Mouse (Mus musculus) limb, embryonic 11.5 days (tissue): ENCODE measurements around the gene Dus2. TPM values are rescaled to one million over a fixed set of nuclear protein-coding genes. Genes with fewer than 3 reads are reported as not detected.

Experiments
- ATAC-seq: fragments of 200-750 bp; cut with Nextera tagmentation; 2 replicates; pipeline ENCODE4 v1.8.0; 2017; ENCODE audit warnings: low read depth; ENCODE audit not compliant: insufficient number of reproducible peaks, low FRiP score, low TSS enrichment
- DNase-seq: peaks from one replicate; pipeline ENCODE4 v3.0.0-alpha.2; 2015; ENCODE audit warnings: low spot score
- H3K27ac ChIP-seq: fragments of 300-500 bp; sonication (generic); replicated peaks from 2 replicates; pipeline ENCODE4 v1.5.1; 2014; ENCODE audit warnings: low read depth, mild to moderate bottlenecking, low read length
- H3K27me3 ChIP-seq: fragments of 300-500 bp; sonication (generic); 2 replicates; pipeline ENCODE4 v1.6.1; 2014; ENCODE audit warnings: mild to moderate bottlenecking, low read length, mixed read lengths; ENCODE audit not compliant: control insufficient read depth, insufficient read depth
- H3K36me3 ChIP-seq: fragments of 300-500 bp; sonication (generic); 2 replicates; pipeline ENCODE4 v1.6.1; 2014; ENCODE audit warnings: mild to moderate bottlenecking, low read length, moderate library complexity, mixed read lengths; ENCODE audit not compliant: control insufficient read depth, insufficient read depth
- H3K4me1 ChIP-seq: fragments of 300-500 bp; sonication (generic); 2 replicates; pipeline ENCODE4 v1.6.1; 2014; ENCODE audit warnings: low read length, mixed read lengths; ENCODE audit not compliant: control insufficient read depth, insufficient read depth
- H3K4me2 ChIP-seq: fragments of 300-500 bp; sonication (generic); 2 replicates; pipeline ENCODE4 v1.6.1; 2014; ENCODE audit warnings: low read depth, mild to moderate bottlenecking, moderate library complexity; ENCODE audit not compliant: severe bottlenecking
- H3K4me3 ChIP-seq: fragments of 300-500 bp; sonication (generic); 2 replicates; pipeline ENCODE4 v1.5.1; 2014; ENCODE audit warnings: low read depth, low read length
- H3K9ac ChIP-seq: fragments of 300-500 bp; sonication (generic); 2 replicates; pipeline ENCODE4 v1.6.1; 2014; ENCODE audit warnings: mild to moderate bottlenecking, low read length
- H3K9me3 ChIP-seq: fragments of 300-500 bp; sonication (generic); 2 replicates; pipeline ENCODE4 v1.6.1; 2016; ENCODE audit warnings: low read length; ENCODE audit not compliant: control insufficient read depth
- WGBS: fragments of 180-500 bp; shearing (Covaris S2); extraction: QIAGEN DNeasy Blood & Tissue Kit; methylation state at CpG from one replicate; pipeline ENCODE4 v1.1.7; 2014; 5-methylcytosine and 5-hydroxymethylcytosine counted together
- polyA plus RNA-seq: library from polyadenylated mRNA; unstranded; fragments of >200 nt; fragmentation: Nextera tagmentation; extraction: Ambion mirVana; gene quantifications from 2 replicates; pipeline ENCODE4 v1.2.1, GENCODE M21; 2014

Gene Dus2
- polyA plus RNA-seq, 1 experiment from 2014 or later, result 18.8 TPM

DNA sequence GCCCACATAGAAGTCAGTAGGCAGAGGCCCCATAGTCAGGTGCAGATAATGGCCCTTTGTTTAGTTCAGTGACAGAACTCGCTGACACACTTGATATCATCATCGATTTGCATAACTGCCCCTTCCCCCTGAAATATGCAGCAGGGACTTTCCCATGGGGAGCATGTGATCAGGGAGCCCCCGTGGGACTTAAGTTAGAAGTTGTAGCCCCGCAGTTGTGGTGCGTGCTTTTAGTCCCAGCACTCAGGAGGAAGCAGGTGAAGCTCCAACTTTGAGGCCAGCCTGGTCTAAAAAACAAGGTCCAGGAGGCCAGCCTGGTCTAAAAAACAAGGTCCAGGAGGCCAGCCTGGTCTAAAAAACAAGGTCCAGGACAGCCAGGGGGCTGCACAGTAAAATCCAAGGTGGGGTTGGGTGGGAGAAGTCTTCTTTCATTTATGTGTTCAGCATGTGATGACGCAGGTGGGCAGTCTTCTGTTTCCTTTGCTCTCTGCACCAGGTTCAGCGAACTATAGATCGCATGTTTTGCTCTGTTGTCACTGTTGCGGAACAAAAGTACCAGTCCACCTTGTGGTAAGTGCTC is 61.5 kb downstream of the Dus2 start:
- Histone ChIP-seq H3K4me1 (no peaks in the 10 kb centered on the region), H3K36me3 (peaks cover 2% of the 10 kb centered on the region), H3K9me3 (no peaks in the 10 kb centered on the region), H3K9ac (no peak overlapping the region), H3K4me2 (no peak overlapping the region), H3K4me3 (no peak overlapping the region), H3K27ac (no peak overlapping the region), H3K27me3 (no peaks in the 10 kb centered on the region)
- no peak for ATAC-seq
- WGBS, result 92% methylated on average over 9 of the region's 9 CpGs
- DNase-seq, result no peak

DNA sequence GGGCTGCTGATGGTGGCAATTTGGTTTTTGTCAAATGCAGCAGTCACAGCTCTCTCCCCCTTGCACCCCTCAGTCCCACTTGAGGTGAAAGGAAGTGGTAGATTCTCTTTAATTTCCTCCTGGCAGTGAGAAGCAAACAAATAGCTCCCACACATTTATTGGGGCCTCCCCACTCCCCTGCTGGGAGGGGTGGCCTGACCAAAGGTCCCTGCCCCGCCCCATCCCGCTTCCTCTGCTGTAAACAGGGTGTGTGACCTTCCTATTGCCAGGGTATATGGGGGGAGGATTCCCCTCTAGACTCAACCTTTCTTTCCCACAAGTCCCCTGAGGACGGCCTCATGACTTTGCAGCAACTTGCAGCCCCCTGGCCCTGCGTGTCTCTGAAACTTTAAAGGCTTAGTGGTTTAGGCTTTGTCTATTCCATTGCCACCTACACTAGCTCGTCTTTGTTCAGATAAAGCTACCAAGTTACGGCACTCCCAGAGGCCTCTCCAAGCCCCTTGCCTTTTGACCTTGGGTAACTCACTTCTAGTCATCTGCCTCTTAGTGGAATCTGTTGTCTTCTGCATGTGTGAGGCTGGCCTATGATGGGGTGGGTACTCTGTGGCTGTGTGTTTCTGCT is 63.2 kb downstream of the Dus2 start:
- Histone ChIP-seq H3K9me3 (no peaks in the 10 kb centered on the region), H3K27me3 (no peaks in the 10 kb centered on the region), H3K9ac (no peak overlapping the region), H3K4me3 (no peak overlapping the region), H3K4me2 (no peak overlapping the region), H3K4me1 (peaks cover 7% of the 10 kb centered on the region; the same call in 1 of the 2 replicates), H3K36me3 (peaks cover 2% of the 10 kb centered on the region), H3K27ac (no peak overlapping the region)
- ATAC-seq (no peak), DNase-seq (no peak)
- WGBS, result 54% methylated on average over 6 of the region's 6 CpGs

DNA sequence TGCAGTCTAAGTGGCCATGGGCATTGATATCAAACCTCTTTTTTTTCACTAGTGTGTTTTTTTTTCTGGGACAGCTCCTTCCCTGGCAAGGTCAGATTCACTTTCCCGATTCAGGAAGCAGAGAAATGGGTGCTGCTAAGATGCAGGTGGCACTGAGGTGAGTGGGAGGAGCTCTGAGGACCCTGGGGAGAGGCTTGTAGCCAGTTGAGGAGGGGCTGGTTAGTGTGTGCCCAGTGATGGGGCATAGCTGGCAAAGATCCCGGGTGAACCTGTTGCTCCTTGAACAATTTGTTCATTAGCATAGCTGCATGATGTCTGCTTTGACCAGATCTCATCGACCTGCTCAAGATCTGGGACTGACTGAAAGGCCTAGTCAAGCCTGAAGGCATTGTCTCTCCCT is 63.9 kb downstream of the Dus2 start:
- H3K36me3 ChIP-seq, result peaks cover 2% of the 10 kb centered on the region
- DNase-seq (no peak), ATAC-seq (no peak)
- H3K4me3 ChIP-seq, result no peak overlapping the region
- H3K4me1 ChIP-seq, result peaks cover 7% of the 10 kb centered on the region; the same call in 1 of the 2 replicates
- no peaks in the 10 kb centered on the region for H3K27me3 ChIP-seq
- no peak overlapping the region for H3K9ac ChIP-seq
- H3K4me2 ChIP-seq, result no peak overlapping the region
- H3K9me3 ChIP-seq, result no peaks in the 10 kb centered on the region
- no peak overlapping the region for H3K27ac ChIP-seq
- WGBS, result 71% methylated on average over 3 of the region's 3 CpGs

GRCm38 (mm10) chr8:106056455-106056982 is 65.4 kb downstream of the Dus2 start:
- Histone ChIP-seq H3K4me2 (no peak overlapping the region), H3K9me3 (no peaks in the 10 kb centered on the region), H3K9ac (no peak overlapping the region), H3K36me3 (peaks cover 2% of the 10 kb centered on the region; the same call in 1 of the 2 replicates), H3K4me1 (peaks cover 7% of the 10 kb centered on the region; the same call in 1 of the 2 replicates), H3K4me3 (no peak overlapping the region), H3K27ac (no peak overlapping the region), H3K27me3 (no peaks in the 10 kb centered on the region)
- 85% methylated on average over 4 of the region's 4 CpGs for WGBS
- ATAC-seq (no peak), DNase-seq (no peak)

DNA sequence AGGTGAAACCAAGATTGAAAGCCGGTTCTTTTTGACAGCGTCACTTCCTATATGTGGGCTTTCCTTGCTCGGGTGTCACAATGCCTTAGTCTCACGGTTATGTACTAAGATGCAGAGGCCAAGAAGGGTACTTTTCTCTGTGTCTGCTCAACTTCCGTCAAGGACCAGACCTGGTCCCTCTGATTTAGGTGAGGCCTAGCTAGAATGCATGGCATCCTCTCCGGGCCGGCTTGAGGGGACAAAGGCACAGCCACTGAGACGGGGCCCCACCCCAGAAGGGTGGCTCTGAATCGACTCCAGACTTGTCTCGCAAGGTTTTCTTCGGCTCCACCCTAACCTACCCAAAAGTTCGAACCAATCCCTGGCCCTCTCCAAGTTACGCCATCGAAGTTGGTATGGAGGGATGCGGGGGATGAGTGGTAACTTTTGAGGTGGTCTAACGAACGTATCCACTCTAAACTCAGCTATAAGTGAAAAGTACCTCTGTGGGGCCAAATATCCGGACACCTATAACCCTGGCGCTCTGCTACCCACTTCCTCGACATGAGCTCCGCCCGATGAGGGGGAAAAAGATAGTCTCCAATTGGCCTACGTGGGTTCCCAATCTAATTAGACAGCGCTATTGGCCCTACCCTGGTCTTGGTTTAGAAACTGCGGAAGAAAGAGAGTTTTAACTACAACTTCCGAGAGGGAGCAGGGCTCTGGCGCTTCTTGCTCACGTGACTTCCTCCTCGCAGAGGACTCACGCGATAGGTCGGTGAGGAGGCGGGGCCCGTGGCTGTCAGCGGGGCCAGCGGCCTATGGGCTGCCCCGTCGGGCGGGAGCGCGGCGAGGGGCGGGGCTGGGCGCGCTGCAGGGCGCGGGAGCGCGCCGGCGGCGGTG is 67.8 kb downstream of the Dus2 start, which contains the start of gene Nfatc3:
Nfatc3 (plus strand) TSS at position 110 of the 882 bp plus-strand sequence.
- peaks cover 7% of the 10 kb centered on the region; the same call in 1 of the 2 replicates for H3K4me1 ChIP-seq
- peak within 1 kb of the TSS; percentile 74 for H3K4me2 ChIP-seq
- H3K4me3 ChIP-seq, result peak within 1 kb of the TSS; percentile 90
- peak within 1 kb of the TSS; percentile 91 for H3K27ac ChIP-seq
- H3K9me3 ChIP-seq, result no peaks in the 10 kb centered on the region
- no peaks in the 10 kb centered on the region; the same call in 1 of the 2 replicates for H3K36me3 ChIP-seq
- no peaks in the 10 kb centered on the region for H3K27me3 ChIP-seq
- DNase-seq, result peak; percentile 96
- peak; percentile 97 for ATAC-seq
- H3K9ac ChIP-seq, result peak within 1 kb of the TSS; percentile 85
- WGBS, result under 1% methylated on average over 51 of the region's 52 CpGs

- Histone ChIP-seq H3K4me2 (peak overlapping the region; percentile 51), H3K36me3 (no peaks in the 10 kb centered on the region; the same call in 1 of the 2 replicates), H3K9me3 (no peaks in the 10 kb centered on the region), H3K4me3 (peak overlapping the region; percentile 90), H3K9ac (peak overlapping the region; percentile 85), H3K27ac (peak overlapping the region; percentile 91), H3K4me1 (peaks cover 7% of the 10 kb centered on the region; the same call in 1 of the 2 replicates), H3K27me3 (no peaks in the 10 kb centered on the region)
- peak; percentile 81 for ATAC-seq
- DNase-seq, result peak; percentile 77
- WGBS, result under 1% methylated on average over 82 of the region's 83 CpGs
These were observed 68.7 kb downstream of the Dus2 start for GRCm38 (mm10) chr8:106059613-106060371.

DNA sequence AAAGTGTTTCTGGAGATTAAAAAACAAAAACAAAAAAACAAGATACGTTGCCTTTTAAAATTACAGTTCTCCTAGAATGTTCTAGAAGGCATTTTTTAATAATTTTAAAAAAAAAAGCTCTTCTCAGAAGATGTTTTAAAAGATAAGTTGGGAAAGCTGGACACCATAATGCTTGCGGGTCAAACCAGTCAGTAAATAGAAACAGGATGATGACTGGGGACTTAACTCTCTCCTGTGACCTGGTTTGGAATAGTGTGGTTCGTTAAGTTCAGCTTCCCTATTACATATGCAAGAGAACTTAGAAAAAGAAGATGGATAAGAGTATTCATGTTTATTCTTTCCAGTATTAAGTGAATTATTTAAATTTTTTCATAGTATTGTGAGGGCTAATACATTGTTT is 69.4 kb downstream of the Dus2 start:
- DNase-seq (no peak), ATAC-seq (no peak)
- Histone ChIP-seq H3K4me2 (peak overlapping the region; percentile 51; the same call in 1 of the 2 replicates), H3K27ac (no peak overlapping the region), H3K9ac (no peak overlapping the region), H3K4me3 (peak overlapping the region; percentile 90), H3K9me3 (no peaks in the 10 kb centered on the region), H3K36me3 (no peaks in the 10 kb centered on the region), H3K27me3 (no peaks in the 10 kb centered on the region), H3K4me1 (peaks cover 7% of the 10 kb centered on the region; the same call in 1 of the 2 replicates)
- 5% methylated on average over 3 of the region's 3 CpGs for WGBS
